ENCODE assay signal across 14 mouse cellular contexts in genomic region chr19:57900037-57900436, GRCm38 (mm10).
DNase-seq lines count a peak whose midpoint lies in the region; ATAC-seq and TF ChIP-seq lines count a peak whose summit lies in the region.
"Had no signal": no experiment of that assay in that cellular context is flagged by ENCODE, and none has a peak within 500 bp of the region (broad histone marks: within the 10 kb centered on the region; RNA-seq: fewer than 3 reads in every experiment).

No protein-coding gene starts in this region.

- H3K9ac ChIP-seq in heart, postnatal 0 days (replicated peaks; ENCODE audit: low read depth, low read length), result no peak overlapping the region
- H3K9ac ChIP-seq in liver, adult 2 months (ENCODE audit: low read depth, low read length), result no peak overlapping the region
- H3K9ac ChIP-seq in MEL (ENCODE audit: control insufficient read depth, low read depth, low read length, poor library complexity, severe bottlenecking), result no peak overlapping the region
- H3K9ac ChIP-seq: heart, embryonic 15.5 days; hindbrain, embryonic 13.5 days had no signal

- peak; percentile 54 for TF ChIP-seq CTCF in heart, postnatal 0 days (IDR thresholded peaks at IDR 0.05; ENCODE audit: low read depth)
- TF ChIP-seq CTCF in liver, adult 2 months (IDR thresholded peaks at IDR 0.05; ENCODE audit: low read depth, low read length), result no peak
- peak in 1 of 3 experiments; percentile 41; a peak in 2 of 6 replicates for TF ChIP-seq CTCF in MEL (IDR thresholded peaks at IDR 0.05 in 2 of 3, conservative IDR thresholded peaks at IDR 0.05 in 1 of 3; ENCODE audit: control insufficient read depth in 1 of 3, insufficient read depth in 1 of 3, low read depth in 2 of 3, low read length in 3 of 3, poor library complexity in 1 of 3, severe bottlenecking in 1 of 3)
- TF ChIP-seq CTCF in brain, embryonic 14.5 days (IDR thresholded peaks at IDR 0.05; ENCODE audit: borderline replicate concordance, extremely low read depth, insufficient read depth, insufficient read length), result no peak

- no peak for ATAC-seq in heart, postnatal 0 days (ENCODE audit: insufficient read depth, low read depth)

- H3K4me3 ChIP-seq in heart, postnatal 0 days (ENCODE audit: low read depth, low read length), result no peak overlapping the region
- H3K4me3 ChIP-seq in liver, adult 2 months (ENCODE audit: insufficient read depth, low read depth, low read length), result no peak overlapping the region
- H3K4me3 ChIP-seq in MEL (ENCODE audit: control insufficient read depth in 1 of 2, insufficient read depth in 1 of 2, low read depth in 2 of 2, low read length in 2 of 2), result no peak overlapping the region
- H3K4me3 ChIP-seq: heart, embryonic 15.5 days; hindbrain, embryonic 13.5 days; limb, embryonic 10.5 days had no signal

- WGBS in heart, postnatal 0 days, result 71% methylated on average over 1 of the region's 1 CpGs
- 73% methylated on average over 1 of the region's 1 CpGs for WGBS in liver, adult 2 months

- no peaks in the 10 kb centered on the region for H3K36me3 ChIP-seq in heart, postnatal 0 days (replicated peaks; ENCODE audit: control insufficient read depth, insufficient read depth, low read length)
- H3K36me3 ChIP-seq in liver, adult 2 months (ENCODE audit: control insufficient read depth, insufficient read depth, low read length), result no peaks in the 10 kb centered on the region
- H3K36me3 ChIP-seq in MEL (ENCODE audit: control insufficient read depth in 1 of 2, insufficient read depth in 2 of 2, low read length in 2 of 2), result no peaks in the 10 kb centered on the region; a peak in 1 of 4 replicates
- H3K36me3 ChIP-seq: heart, embryonic 15.5 days; hindbrain, embryonic 13.5 days; limb, embryonic 10.5 days had no signal

- no peak for DNase-seq in heart, postnatal 0 days (ENCODE audit: low spot score)
- DNase-seq in heart, adult 11 months, result no peak
- DNase-seq in liver, adult 2 months (ENCODE audit: extremely low read depth, low read depth, low spot score), result peak; percentile 23
- DNase-seq in liver, result no peak
- peak; percentile 19 for DNase-seq in MEL (ENCODE audit: low read depth, low spot score)
- peak; percentile 62 for DNase-seq in brain, embryonic 14.5 days (ENCODE audit: low read depth)
- no peak for DNase-seq in adrenal gland, adult 18-20 months (ENCODE audit: low spot score in 2 of 2)
- DNase-seq: adrenal gland, postnatal 10 days; kidney, adult 8-10 months; right cerebral cortex, postnatal 14 days; thymus, adult 18-20 months had no signal

- H3K79me2 ChIP-seq in liver, adult 2 months (ENCODE audit: control insufficient read depth, insufficient read depth, low read length), result no peaks in the 10 kb centered on the region; the same call in 1 of the 2 replicates
- H3K79me2 ChIP-seq in MEL (ENCODE audit: control insufficient read depth, insufficient read depth, low read length, poor library complexity), result no peaks in the 10 kb centered on the region

- TF ChIP-seq RAD21 in MEL (IDR thresholded peaks at IDR 0.05; ENCODE audit: low read depth, low read length), result peak; percentile 28

- H3K9me3 ChIP-seq in heart, postnatal 0 days (replicated peaks; ENCODE audit: control insufficient read depth, low read length), result no peaks in the 10 kb centered on the region
- H3K9me3 ChIP-seq in MEL (replicated peaks; ENCODE audit: insufficient read depth, low read length), result no peaks in the 10 kb centered on the region
- H3K9me3 ChIP-seq: heart, embryonic 15.5 days; hindbrain, embryonic 13.5 days; limb, embryonic 10.5 days had no signal

- H3K27ac ChIP-seq in heart, postnatal 0 days (ENCODE audit: low read depth), result no peak overlapping the region
- no peak overlapping the region for H3K27ac ChIP-seq in liver, adult 2 months (replicated peaks; ENCODE audit: insufficient read depth, low read depth, low read length)
- H3K27ac ChIP-seq in MEL (ENCODE audit: control insufficient read depth, low read depth, low read length), result no peak overlapping the region
- H3K27ac ChIP-seq: heart, embryonic 15.5 days; hindbrain, embryonic 13.5 days; limb, embryonic 10.5 days had no signal

- H3K27me3 ChIP-seq in heart, postnatal 0 days (ENCODE audit: control insufficient read depth, insufficient read depth, low read length), result no peaks in the 10 kb centered on the region
- H3K27me3 ChIP-seq in liver, adult 2 months (ENCODE audit: control insufficient read depth, insufficient read depth, low read length), result no peaks in the 10 kb centered on the region
- no peaks in the 10 kb centered on the region for H3K27me3 ChIP-seq in MEL (ENCODE audit: control insufficient read depth in 1 of 2, insufficient read depth in 2 of 2, low read length in 2 of 2)
- H3K27me3 ChIP-seq: heart, embryonic 15.5 days; hindbrain, embryonic 13.5 days had no signal

- no peak for TF ChIP-seq EP300 in heart, postnatal 0 days (IDR thresholded peaks at IDR 0.05; ENCODE audit: low read depth)
- TF ChIP-seq EP300 in MEL (IDR thresholded peaks at IDR 0.05; ENCODE audit: low read depth in 1 of 2, low read length in 2 of 2), result no peak

- H3K4me1 ChIP-seq in heart, postnatal 0 days (ENCODE audit: control insufficient read depth, insufficient read depth), result no peaks in the 10 kb centered on the region
- no peaks in the 10 kb centered on the region for H3K4me1 ChIP-seq in liver, adult 2 months (ENCODE audit: control insufficient read depth, insufficient read depth, low read length)
- peaks cover 2 to 6% of the 10 kb centered on the region in 2 experiments; a peak in 1 of 4 replicates for H3K4me1 ChIP-seq in MEL (ENCODE audit: control insufficient read depth in 1 of 2, insufficient read depth in 2 of 2, low read length in 2 of 2)
- H3K4me1 ChIP-seq: heart, embryonic 15.5 days; hindbrain, embryonic 13.5 days; limb, embryonic 10.5 days had no signal

- H3K4me2 ChIP-seq in heart, postnatal 0 days (ENCODE audit: low read depth, low read length), result no peak overlapping the region
- H3K4me2 ChIP-seq: heart, embryonic 15.5 days; hindbrain, embryonic 13.5 days had no signal

- TF ChIP-seq POLR2A in liver, adult 2 months (IDR thresholded peaks at IDR 0.05; ENCODE audit: extremely low read depth, insufficient read depth, low read length), result no peak
- TF ChIP-seq POLR2A in MEL (IDR thresholded peaks at IDR 0.05; ENCODE audit: control insufficient read depth in 1 of 2, insufficient read depth in 1 of 2, low read depth in 1 of 2, low read length in 2 of 2, poor library complexity in 1 of 2), result no peak
- TF ChIP-seq POLR2A in brain, embryonic 14.5 days (IDR thresholded peaks at IDR 0.05; ENCODE audit: borderline replicate concordance, extremely low read depth, insufficient read depth, insufficient read length, poor library complexity, severe bottlenecking), result no peak

TF ChIP-seq in MEL, 35 proteins besides CTCF, POLR2A, EP300 and RAD21:
- TF ChIP-seq SMC3 (IDR thresholded peaks at IDR 0.05; ENCODE audit: low read depth, low read length) (peak; percentile 50), NELFE (IDR thresholded peaks at IDR 0.05; ENCODE audit: low read depth, low read length) (no peak)
TF ChIP-seq in MEL: peak in this region for 1.

Comparison
In these comparisons a context has a peak if more than half of its experiments do, and no peak if none do; other contexts are left out.
1. DNase-seq: peak in liver, adult 2 months (single experiment), MEL (single experiment) and brain, embryonic 14.5 days (single experiment); none in heart, postnatal 0 days (single experiment), heart, adult 11 months (single experiment), liver (single experiment) and adrenal gland, adult 18-20 months (0 of 2).